Mouse (Mus musculus) ovary, postnatal 10 days (tissue): Measurements from ENCODE around the gene Med24.
"Not testable (repeated sequence)": the region's sequence is repeated elsewhere in the genome, so short reads cannot be mapped to it uniquely, and the experiment has no call there.

Experiments used
- DNase-seq: peaks from one replicate; pipeline ENCODE4 v3.0.0; 2022; ENCODE audit warnings: low spot score

Med24 gene

DNA sequence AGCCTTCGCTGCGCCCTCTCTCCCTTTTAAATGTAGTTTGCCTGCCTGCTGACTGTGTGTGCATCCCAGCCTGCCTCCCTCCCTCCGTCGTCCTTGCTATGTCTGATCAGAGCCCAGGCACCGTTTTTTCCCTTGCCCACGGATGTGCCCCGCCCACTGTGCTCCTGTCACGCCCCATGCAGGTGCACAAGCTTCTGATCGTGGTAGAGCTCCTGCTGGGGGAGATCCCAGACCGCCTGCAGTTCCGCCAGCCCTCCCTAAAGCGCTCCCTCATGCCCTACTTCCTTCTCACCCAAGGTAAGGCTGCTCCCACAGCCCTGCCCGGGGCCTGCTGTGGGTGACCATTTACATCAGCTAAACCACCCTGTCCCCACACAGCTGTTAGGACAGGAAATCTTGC, 36.0 kb downstream of the Med24 start:
- DNase-seq: no peak

DNA sequence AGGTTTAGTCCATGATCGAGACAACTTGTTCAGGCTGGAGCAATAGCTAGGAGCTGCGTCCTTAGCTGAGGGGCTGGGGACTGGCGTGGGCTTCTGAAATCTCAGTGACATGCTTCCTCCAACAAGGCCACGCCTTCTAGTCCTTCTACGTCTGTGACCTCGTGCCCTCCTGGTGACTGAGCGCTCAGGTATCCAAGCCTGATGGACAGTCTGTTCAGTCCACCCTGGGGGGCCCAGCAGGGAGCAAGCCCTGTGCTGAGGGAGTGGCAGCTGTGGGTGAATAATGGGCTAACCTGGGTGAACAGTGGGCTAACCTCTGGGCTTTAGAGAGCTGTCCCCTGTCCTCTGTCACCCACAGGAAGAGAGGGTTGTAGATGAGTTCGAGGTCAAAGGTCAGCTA, 41.2 kb downstream of the Med24 start:
- no peak for DNase-seq

DNA sequence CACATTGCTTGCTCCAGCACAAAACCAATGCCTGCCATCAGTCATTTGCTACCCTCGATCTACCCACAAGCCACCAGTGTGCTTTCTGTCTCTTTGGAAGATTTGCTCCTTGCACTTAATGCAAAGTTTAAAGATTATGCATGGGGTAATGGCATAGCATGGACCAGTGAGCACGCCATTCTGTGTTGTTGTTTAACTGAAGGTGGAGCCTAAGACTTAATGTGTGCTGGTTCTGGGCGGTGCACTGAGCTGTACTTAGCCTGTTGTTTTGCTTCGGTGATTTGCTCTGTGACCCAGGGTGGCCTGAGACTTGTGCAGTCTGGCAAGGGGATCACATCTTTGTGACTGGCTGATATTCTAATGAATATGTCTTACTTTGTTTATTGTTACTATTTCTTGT, 42.3 kb downstream of the Med24 start:
- DNase-seq: no peak

DNA sequence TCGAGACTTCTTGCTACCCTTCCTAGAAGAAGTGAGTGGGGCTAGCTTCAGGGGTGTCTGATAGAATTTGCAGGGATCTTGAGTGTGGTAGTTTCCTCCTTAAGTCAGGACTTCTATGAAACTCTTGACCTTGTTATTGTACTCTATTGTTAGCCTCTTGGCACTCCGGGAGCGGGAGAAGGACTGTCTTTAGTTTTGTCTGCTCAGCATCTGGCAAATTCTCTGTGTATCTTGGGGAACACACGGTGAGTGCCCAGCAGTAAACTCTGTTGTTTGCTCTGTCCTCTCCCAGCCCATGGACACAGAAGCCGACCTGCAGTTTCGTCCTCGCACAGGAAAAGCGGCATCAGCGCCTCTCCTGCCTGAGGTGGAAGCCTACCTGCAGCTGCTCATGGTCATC, 43.6 kb downstream of the Med24 start:
- no peak for DNase-seq

DNA sequence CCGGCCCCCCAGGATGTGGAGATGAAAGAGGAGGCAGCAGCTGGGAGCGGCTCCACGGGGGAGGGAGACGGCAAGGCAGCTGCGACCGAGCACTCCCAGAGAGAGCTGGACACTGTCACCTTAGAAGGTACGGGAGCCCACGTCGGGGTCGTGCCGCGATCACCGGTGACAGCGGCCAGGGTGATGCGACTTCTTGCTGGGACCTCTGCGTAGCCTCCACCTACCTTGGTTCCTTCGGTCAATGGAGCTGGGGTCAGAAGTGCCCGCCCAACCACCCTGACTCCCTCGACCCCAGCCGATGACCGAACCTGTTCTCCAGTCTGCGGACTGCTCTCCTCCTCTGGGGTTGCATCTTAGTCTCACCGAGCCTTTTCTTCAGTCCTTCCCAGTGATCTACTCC, 46.4 kb downstream of the Med24 start:
- no peak for DNase-seq

DNA sequence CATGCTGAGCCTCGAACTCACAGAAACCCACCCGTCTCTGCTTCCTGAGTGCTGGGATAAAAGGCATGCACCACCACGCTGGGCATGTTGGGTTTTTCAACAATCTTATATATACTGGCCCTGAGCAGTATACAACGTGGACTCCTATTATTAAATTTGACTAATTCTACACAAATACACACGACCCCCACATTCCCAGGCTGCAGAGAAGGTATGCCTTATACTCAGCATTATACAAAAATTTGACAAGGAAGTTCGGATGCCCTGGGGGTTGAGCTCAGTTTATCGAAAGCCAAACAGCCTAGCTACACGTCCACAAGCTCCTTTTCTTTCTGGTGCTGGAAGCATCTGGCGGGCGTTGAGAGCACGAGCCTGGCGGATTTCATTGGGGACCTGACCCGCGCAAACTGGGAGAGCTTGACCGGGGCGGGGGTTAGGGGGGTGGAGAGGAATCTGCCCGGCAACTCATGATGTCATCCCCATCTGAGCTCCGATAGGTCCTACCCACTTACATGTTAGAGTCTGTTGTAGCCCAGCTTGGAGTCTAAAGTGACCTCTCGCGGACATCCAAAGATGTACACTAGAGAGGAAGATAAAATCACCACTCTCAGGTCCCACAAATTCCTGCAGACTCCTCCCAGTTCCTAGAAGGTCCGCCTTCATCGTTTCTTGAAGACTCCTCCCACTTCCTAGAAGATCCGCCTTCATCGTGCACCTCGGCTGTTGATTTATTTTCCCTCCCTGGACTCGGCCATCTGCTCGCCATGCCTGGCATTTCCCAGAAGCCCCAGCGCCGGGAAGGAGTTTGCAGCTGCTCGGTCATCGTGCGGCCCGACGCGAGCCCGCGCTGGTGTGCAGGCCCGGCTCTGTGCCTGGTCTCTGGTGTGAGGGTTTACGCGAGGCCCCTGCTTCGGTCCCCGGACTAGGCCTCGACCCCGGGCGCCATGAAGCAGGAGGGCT, 47.2 kb downstream of the Med24 start, which contains the start of gene Psmd3:
Psmd3 (plus strand) TSS at position 769 of the 960 bp plus-strand sequence.
- DNase-seq: peak; percentile 100

DNA sequence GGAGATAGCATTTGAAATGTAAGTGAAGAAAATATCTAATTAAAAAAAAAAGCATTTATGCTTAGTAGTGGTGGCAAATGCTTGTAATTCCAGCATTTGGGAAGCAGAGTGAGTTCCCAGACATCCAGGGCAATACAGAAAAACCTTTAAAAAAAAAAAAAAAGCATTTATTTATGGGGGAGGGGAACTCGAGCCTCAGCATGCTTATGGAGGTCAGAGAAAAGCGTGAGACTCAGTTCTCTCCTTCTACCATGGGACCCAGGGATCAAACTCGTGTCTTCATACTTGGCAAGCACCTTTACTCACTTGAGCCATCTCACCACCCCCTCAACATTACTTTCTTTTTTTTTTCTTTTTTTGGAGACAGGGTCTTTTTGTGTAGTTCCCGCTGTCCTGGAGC, 48.0 kb downstream of the Med24 start:
- DNase-seq: no peak

DNA sequence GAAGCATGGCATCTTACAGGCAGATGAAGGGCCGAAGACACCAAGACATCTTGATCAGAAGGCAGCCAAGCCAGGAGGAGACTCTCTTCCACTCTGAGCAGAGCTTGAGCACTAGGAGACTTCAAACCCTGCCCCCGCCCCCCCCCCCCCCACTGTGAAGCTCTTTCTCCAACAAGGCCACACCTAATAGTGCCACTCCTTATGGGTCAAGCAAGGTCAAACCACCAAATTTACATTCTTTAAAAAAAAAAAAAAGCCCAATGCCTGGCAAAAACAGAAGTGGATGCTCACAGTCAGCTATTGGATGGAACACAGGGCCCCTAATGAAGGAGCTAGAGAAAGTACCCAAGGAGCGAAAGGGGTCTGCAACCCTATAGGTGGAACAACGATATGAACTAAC, 48.6 kb downstream of the Med24 start:
- not testable (repeated sequence) for DNase-seq

DNA sequence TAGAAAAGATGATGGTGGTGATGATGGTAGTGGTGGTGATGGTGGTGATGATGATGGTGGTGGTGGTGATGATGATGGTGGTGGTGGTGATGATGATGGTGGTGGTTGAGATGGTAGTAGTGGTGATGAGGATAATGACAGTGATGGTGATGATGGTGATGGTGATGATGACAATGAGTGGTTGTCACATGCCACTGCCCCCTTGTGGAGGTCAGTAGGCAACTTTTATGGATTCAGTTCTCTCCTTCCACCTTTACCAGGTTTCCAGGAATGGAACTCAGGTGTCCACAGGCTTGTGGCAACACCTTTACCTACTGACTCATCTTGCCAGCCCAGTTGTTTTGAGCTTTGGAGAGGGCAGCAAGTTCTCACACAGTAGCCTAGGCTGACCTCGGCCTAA, 49.2 kb downstream of the Med24 start:
- DNase-seq: no peak

DNA sequence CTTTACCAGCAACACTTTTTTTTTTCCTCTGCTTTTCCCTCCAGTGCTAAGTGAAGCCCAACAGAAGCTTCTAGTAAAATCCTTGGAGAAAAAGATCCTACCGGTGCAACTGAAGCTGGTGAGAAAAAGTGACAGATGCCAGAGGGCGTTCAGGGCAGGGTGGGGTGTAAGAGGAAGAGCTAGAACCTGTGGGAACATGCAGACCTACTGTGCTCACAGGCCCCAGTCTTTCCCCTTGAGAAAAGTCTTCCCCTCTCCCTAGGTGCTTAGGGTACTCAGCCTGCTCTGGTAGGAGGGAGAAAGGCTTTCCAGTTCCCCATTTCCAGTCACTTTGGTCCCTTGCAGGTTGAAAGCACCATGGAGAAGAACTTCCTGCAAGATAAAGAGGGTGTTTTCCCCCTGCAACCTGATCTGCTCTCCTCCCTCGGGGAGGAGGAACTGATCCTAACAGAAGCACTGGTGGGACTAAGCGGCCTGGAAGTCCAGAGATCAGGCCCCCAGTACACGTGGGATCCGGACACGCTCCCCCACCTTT, 53.3 kb downstream of the Med24 start:
- DNase-seq: no peak

DNA sequence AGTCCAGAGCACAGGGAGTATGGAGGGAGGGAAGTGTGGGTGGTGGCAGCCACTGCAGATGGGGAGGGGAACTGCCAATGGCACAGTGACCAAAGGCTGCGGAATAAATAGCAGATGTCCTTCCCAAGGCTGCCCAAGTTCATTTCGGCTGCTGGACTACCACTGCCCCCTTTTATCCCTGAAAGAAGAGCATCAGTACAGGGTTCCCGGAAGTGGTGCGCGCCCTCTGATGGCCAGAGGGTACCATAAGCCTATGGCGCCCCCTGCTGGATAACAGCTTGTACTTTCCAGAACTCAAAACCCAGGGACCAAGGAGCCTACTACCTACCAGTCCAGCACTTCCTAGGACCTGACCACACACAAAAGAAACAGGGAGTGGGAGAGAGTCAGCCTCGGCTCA, 56.1 kb downstream of the Med24 start:
- DNase-seq: not testable (repeated sequence)

DNA sequence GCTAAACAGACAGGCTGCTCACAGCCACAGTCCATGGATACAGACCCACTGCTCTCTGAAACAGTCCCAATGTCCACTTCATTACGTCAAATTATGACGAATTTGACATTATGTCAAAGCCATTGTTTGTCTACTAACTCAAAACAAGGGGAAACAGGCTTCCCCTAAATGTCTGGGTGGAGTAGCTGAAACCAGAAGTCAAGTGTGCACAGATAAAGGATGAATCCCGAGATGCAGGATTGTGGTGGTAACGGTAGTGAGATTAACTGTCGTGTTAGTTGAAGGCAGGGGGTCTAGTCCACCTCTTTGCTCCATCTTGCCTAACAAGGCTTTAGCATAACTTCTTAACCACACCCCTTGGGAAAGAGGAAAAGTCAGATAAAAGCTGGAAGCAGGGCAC, 56.8 kb downstream of the Med24 start:
- no peak for DNase-seq

DNA sequence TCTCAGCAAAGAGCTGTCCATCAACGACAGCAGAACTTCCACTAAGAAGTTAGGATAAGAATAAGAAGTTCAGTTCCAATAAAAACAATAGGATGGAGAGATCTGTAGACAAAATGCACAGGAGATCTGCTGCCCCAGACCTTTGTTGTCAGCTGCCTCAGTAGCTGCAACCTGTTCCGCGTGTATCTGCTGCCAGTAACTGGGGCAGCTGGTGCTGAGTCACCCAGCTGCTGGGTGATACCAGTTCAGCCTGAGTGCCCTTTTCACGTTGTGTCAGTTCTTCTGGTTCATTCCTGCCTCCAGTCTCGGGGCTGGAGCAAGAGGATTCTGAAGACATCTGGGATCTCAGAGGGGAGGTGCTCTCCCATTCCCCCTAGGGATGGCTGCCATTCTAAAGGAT, 57.4 kb downstream of the Med24 start:
- DNase-seq: no peak

DNA sequence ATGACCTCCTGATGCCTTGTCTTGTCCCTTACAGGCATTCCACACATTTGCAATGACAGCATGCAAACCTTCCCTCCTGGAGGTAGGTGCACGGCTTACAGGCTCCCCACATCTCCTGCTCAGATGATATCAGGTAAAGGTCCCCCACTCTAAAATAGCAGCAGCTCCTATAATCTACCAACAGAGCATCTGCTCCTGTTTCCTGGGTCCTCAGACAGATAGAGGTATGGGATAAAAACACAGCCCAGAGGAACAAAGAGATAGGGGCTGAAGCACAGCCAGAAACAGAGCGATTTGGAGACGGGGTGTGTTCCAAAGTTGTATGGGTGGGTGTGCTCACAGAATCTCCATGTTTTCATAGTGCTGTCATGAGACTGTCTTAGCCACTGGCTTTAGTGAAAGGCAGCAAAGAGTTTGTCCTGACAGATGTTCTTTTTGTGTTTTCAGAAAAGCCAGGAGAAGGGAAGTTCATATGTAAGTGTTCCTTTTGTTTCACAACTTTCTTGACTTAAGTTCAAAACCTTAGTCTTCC, 57.9 kb downstream of the Med24 start:
- no peak for DNase-seq

DNA sequence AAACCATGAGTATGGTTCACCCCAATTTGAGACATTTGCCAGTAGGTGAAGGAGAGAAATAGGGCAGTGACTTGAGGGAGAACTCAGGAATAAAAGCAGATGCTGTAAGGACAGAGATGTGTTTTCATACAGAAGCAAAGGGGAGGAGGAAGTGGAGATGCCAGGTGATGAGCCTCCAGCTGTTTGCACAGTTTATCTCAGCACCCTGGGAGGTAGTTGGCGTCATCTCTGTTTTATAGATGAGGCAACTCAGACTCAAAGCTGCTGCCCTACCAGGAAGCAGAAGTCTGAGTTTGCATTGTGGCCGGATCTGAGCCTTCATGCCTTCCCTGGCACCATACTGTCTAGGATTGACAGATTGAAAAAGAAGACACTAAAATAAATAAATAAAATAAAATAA, 60.3 kb downstream of the Med24 start:
- no peak for DNase-seq

DNA sequence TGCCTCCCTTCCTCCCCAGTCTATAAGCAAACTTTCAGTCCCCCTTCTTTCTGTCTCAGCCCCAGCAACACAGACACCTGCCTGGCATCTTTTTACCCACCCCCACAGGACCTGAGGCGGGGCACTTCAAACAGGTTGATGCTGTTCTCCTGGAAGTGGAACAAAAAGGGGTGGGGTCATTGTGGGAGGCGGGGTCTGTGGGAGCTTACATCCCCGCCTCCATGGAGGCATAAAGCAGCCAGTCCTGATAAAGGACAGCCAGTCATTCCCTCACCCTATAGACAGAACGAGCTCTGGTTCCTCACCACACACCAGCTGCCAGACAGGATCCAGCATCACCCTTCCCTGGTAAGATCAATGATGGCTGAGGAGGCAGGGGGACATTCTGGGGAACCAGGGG, 65.1 kb downstream of the Med24 start, which contains the start of gene Gsdma:
Gsdma (plus strand) TSS at position 261 of the 400 bp plus-strand sequence.
- no peak for DNase-seq

DNA sequence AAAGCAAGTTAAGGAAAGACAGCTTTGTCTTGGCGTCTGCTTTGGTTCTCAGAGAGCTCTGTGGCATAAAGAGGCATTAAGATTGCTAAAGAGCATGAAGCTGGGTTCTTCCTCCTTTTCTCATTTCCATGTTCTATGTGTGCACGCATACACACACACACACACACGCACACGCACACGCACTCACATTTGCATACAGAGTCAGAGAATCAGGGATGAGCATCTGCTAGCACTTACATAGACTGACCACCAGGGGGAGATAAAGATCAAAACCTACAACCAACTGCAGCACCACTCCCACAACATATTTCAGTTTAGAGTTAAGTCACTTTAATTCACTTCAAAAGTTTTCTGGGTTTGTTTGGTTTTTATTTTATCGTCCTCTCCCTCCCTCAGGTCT, 68.7 kb downstream of the Med24 start:
- DNase-seq: no peak

DNA sequence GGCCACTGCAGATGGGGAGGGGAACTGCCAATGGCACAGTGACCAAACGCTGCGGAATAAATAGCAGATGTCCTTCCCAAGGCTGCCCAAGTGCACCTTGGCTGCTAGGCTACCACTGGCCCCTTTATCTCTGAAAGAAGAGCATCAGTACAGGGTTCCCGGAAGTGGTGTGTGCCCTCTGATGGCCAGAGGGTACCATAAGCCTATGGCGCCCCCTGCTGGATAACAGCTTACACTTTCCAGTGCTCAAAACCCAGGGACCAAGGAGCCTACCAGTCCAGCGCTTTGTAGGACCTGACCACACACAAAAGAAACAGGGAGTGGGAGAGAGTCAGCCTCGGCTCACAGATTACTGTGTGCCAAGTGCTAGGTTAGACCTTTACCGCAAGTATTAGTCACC, 74.2 kb downstream of the Med24 start:
- DNase-seq: not testable (repeated sequence)
